Mouse (Mus musculus) thymus, adult 2 months (tissue): ENCODE measurements at regions not wholly inside any gene's neighbourhood (a gene's known extent, or its start where the extent isn't known, plus 50 kb on each side); places are given as distances from the start of the nearest gene placed in this dataset.

Experiments
- CTCF ChIP-seq: fragments of 200-500 bp; IDR thresholded peaks from 2 replicates; pipeline ENCODE4 v1.5.1; 2012; ENCODE audit warnings: mild to moderate bottlenecking, control low read depth, low read length, moderate library complexity, borderline replicate concordance; ENCODE audit not compliant: control insufficient read depth, poor library complexity, insufficient read depth; ENCODE audit errors: extremely low read depth
- POLR2A ChIP-seq: fragments of 200-500 bp; IDR thresholded peaks from 2 replicates; pipeline ENCODE4 v1.6.1; 2012; ENCODE audit warnings: mild to moderate bottlenecking, low read length, control low read depth, moderate library complexity; ENCODE audit not compliant: control insufficient read depth, poor library complexity, insufficient read depth; ENCODE audit errors: extremely low read depth

- TF ChIP-seq POLR2A: no peak
- no peak for TF ChIP-seq CTCF
Measured at GRCm38 (mm10) chr2:174855548-174855947, 95.1 kb downstream of the Edn3 start.
